Mouse (Mus musculus): ENCODE measurements around the gene Ewsr1. TPM values are rescaled to one million over a fixed set of nuclear protein-coding genes. Genes with fewer than 3 reads are reported as not detected.

Ewsr1 gene
- total RNA-seq, 2 experiments from 2014 or later, result 260 to 353 TPM

DNA sequence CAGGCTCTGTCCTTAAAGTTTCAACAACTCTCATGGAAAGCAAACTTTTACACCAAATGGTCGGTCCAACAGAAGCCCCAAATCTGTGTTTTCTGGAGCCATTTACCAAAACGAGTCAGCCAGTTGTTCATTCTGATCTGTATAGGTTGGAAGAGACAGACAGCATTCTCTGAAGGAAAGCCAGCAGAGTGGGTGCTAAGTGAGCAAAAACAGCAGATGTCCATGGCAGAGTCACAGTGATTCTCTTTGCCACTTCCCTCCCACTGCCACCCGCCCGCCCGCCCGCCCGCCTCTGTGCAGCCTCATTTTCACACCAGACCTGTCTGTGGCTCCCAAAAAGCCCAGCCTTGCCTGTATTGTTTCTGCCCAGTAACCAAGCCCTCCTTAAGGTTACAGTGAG is 70.8 kb downstream of the Ewsr1 start:
- no peak for DNase-seq (ENCODE audit: extremely low spot score in 1 of 2, low spot score in 1 of 2)

DNA sequence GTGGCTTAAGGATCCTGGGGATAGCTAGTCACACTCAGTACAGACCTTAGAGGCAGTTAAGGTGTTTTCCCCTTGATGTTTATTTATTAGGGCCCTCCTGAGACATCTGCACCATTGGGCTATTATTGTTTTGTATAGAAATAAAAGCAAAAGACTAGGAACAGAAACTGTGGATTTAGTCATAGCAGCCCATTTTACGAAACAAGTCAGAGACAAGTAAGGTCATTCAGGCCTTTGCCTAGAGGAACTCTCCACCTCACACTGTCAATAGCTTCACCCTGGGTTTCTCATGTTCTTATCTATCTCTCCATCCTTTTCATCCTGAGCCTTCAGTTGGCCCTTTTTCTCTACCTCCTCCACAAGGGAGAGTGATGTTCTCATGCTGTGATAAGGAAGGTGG is 74.0 kb downstream of the Ewsr1 start:
- no peak for DNase-seq (ENCODE audit: extremely low spot score in 1 of 2, low spot score in 1 of 2)

Small RNA genes within 50 kb of the gene (microRNA-seq; reads per million reads assigned to microRNA genes)
- gene Gm47296, result 0 reads per million in 2 experiments

Other genes with a start within 250 kb of the Ewsr1 start
- gene Nf2, start 249.7 kb downstream of the Ewsr1 start, total RNA-seq (2021), result 100 to 1,000 TPM; 102 to 107 TPM
- 10 to 100 TPM; 80.6 to 95.5 TPM for gene Nipsnap1, start 225.3 kb downstream of the Ewsr1 start, total RNA-seq (2021)
- gene Thoc5, start 203.9 kb downstream of the Ewsr1 start, total RNA-seq (2021), result 10 to 100 TPM; 36.2 to 38.9 TPM
- 10 to 100 TPM; 37.9 to 39.0 TPM for gene Nefh, start 151.2 kb downstream of the Ewsr1 start, total RNA-seq (2021)
- 100 to 1,000 TPM; 134 to 146 TPM for gene Ap1b1, start 112.4 kb downstream of the Ewsr1 start, total RNA-seq (2021)
- 10 to 100 TPM; 76.8 to 94.0 TPM for gene Rasl10a, start 41.1 kb downstream of the Ewsr1 start, total RNA-seq (2021)
- gene Gas2l1, start 33.9 kb downstream of the Ewsr1 start, total RNA-seq (2021), result 10 to 100 TPM; 92.4 to 95.2 TPM
- gene Rhbdd3, start 340 bp downstream of the Ewsr1 start, total RNA-seq (2021), result 10 to 100 TPM; 20.7 to 23.6 TPM
- gene Emid1, start 53.0 kb upstream of the Ewsr1 start, total RNA-seq (2021), result 10 to 100 TPM in 1 of 2 experiments, 1 to 10 TPM in 1; 8.8 to 10.6 TPM
- 10 to 100 TPM; 13.0 to 14.3 TPM for gene Kremen1, start 162.3 kb upstream of the Ewsr1 start, total RNA-seq (2021)

Measured in layer of hippocampus, postnatal 25 days (tissue).